Mouse (Mus musculus): ENCODE measurements at regions not wholly inside any gene's neighbourhood (a gene's known extent, or its start where the extent isn't known, plus 50 kb on each side); places are given as distances from the start of the nearest gene placed in this dataset.

DNA sequence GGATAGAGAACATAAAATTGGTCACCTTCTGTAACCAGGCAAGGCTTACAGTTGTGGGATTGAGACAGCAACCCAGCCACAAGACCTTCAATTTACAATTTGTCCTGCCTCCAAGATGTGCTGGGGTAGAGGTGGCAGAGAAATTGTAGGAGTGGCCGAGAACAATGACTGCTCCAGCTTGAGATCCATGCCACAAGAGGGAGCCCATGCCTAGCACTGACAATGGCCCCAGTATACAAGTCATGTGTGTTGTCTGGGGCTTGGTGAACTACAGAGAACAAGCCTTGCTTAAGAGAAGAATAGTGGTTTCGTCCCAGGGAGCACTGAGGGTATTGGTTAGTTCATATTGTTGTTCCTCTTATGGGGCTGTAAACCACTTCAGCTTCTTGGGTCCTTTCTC is 146.6 kb upstream of the Sel1l start:
- in situ Hi-C loops (cut with MboI, MseI), result no loop called here

DNA sequence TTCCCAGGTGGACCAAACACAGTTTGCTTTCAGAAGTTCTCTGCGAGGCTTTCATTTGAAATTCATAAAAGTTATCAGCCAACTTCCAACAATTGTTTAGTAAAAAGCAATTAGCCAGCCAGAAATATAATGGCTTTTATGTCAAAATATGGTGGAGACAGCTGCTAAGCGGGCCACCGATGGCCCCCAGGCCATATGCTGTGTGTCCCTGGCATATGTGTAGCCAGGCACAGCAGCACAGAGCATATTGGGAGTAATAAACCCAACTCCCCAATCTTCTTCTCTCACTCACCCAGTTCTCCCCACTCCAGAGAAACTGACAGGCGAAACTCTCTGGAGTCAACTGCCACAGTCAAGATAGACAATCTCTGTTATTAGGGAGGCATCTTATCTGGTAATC is 137.5 kb upstream of the Sel1l start:
- in situ Hi-C loops (cut with MboI, MseI), result no loop called here

DNA sequence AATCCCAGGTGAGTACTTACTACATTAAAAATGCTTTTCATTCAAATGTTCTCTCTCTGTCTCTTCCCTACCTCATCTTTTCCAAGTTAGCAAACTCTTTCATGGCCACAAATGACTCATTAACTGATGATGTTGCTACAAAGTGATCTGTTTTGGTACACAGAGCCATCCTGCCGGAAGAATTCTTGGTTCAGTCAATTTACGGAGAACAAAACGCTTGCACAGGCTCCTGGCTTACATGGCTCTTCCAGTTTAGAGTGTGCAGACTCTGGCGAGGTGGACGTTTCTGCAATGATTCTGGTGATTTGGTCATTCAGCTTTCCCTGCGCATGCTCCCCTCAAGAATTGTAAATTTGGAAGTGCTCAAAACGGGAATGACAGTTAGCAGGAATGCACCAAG is 131.4 kb upstream of the Sel1l start:
- in situ Hi-C loops (cut with MboI, MseI), result no loop called here

DNA sequence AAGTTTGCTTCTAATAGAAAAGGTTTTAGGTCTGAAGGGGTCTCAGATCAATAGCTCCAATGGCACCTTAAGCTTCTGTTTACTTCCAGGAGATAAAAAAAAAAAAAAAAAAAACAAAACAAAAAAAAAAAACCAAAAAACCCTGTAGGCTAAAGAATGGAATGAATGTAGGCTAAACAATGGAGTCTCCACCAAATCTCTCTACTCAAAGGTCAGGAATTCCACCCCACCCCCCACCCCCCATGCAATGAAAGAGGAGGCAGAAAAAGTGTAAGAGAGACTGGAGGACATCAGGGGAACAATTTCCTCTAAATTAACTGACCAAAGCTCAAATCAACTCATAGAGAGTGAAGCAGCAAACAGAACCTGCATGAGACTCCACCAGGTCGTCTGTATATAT is 122.1 kb upstream of the Sel1l start:
- in situ Hi-C loops (cut with MboI, MseI), result loop anchor here (10.0 kb wide), 1 partner anchor 506 kb away; no protein-coding TSS in a partner anchor

DNA sequence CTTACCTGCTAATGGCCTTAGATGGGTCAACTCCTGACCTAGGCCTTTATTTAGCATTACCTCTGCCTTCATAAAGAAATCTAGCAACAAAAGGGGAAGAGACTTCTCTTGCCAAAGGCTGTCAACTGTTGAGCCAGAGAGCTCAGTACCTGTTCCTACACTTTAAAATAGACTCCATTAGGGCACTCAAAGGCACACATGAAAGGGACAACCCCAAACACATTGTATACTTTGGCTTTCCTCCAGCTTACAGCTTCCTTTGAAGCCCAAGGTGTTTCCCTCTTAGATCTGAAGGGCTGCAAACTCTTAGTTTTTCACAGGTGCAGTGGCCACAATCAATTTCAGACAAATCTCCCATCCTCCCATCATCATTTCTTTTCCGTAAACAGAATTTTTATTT is 117.0 kb upstream of the Sel1l start:
- in situ Hi-C loops (cut with MboI, MseI), result no loop called here

DNA sequence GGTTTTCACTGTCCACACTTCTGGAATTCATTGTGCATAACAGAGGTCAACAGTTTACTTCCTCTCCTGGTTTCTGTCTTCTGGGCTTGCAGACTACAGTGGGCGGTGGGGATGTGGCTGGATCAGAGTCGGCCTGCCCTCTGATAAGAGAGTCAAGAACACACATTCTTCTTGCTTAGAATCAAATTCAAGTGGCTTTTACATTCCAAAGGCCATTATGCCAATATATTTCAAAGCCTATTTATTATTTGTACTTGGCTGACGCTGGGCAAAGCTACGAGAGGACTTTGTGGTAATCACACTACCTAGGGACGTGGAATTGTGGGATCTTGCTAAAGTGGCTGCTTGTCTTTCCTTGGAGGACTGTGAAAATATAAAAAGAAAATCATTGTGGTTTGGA is 114.3 kb upstream of the Sel1l start:
- in situ Hi-C loops (cut with MboI, MseI), result no loop called here

DNA sequence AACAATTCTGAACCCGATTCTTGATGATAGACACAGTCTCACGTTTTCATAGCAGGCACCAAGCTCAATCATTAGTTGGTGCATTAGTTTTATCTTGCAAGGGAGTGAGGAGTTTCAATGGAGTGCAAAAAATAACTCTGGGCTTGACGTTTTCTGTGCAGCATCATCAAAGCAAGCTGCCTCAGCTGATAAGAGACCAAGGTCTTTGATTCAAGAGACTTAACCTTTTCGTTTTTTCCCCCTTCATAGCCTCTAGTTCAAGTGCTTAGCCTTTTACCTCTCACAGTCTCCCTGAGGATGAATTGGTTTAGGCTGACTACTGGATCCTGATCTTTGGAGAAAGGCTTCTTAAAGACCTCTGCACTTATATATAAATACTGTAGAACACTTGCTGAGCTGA is 109.1 kb upstream of the Sel1l start:
- in situ Hi-C loops (cut with MboI, MseI), result no loop called here

DNA sequence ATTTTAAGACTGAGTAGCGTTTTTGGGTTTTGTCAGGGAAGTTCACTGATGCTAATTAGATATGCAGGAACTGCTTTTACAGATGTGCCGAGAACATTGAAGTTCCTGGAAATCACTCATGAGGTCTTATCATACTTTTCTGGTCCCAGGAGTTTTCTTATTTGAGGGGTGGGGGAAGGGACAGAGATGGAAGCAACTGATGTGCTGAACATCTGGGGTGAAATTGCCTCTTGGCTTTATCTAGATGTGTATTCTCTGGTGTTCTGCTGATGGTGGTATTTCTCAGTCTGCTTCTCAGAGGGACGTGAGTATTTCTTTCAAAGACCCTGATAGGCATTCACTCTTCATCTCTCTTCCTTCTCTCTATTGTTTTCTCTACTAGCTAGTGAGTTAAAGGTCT is 107.5 kb upstream of the Sel1l start:
- in situ Hi-C loops (cut with MboI, MseI), result no loop called here

DNA sequence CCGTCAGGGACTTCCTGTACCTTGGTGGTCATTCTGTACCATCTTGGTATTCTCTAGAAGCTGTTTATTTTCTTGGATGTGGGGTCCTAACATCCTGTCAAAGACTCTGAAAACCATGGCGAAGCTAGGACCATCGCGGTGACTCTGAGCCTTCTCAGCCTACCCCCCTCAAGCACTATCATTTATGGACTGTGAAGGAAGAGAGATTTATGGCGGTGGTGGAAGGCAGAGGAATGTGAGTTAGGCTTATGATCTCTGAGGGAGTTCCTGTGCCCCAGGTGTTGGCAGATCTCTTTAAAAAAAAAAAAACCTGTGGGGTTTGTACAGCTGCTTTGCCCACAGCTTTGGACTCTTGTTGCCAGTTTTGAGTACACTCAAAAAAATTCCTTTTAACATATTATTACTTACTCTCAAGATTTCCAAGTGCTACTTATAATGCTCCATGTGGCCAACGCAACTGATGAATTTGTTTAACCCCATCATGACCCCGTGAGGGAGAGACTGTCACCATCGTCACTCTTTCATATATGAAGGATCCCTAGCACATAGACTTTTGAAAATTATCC is 99.7 kb upstream of the Sel1l start:
- in situ Hi-C loops (cut with MboI, MseI), result no loop called here

DNA sequence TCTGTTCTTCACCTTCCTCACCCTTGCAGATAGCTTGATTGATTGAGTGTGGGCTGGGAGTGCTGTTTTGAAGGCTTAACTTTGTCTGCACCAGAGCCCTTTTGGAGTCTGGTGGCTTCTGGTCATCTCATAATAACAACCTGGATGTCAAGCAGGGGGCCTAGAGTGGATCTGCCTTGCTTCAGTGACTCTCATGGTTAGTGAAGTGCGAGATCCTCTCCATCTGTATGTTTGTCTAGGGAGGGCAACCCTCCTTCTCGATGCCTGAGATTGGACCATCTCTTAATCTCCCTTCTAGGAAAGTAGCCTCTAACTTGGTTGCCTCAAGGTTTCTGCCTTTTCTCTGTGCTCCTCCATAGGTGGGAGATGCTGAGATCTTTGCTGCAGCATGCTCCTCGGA is 99.0 kb upstream of the Sel1l start:
- in situ Hi-C loops (cut with MboI, MseI), result no loop called here

DNA sequence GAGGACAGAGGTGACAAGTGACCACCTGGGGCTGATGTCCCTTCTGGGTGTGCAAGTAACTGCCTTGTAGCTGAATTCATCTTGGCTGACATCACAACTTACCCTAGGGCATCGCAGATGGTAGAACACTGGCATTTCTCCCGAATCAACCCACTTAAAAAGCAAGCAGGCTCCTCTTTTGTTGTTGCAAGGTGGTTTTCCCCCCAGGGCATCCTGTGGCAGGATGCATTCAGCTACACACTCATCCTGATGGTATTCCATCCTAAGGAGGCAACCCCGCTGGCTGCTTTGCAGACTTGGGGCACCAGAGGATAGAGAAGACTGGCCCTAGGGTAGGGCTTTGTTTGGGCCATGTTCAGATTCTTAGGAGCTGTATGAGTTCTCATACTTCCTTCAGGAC is 97.6 kb upstream of the Sel1l start:
- in situ Hi-C loops (cut with MboI, MseI), result no loop called here

DNA sequence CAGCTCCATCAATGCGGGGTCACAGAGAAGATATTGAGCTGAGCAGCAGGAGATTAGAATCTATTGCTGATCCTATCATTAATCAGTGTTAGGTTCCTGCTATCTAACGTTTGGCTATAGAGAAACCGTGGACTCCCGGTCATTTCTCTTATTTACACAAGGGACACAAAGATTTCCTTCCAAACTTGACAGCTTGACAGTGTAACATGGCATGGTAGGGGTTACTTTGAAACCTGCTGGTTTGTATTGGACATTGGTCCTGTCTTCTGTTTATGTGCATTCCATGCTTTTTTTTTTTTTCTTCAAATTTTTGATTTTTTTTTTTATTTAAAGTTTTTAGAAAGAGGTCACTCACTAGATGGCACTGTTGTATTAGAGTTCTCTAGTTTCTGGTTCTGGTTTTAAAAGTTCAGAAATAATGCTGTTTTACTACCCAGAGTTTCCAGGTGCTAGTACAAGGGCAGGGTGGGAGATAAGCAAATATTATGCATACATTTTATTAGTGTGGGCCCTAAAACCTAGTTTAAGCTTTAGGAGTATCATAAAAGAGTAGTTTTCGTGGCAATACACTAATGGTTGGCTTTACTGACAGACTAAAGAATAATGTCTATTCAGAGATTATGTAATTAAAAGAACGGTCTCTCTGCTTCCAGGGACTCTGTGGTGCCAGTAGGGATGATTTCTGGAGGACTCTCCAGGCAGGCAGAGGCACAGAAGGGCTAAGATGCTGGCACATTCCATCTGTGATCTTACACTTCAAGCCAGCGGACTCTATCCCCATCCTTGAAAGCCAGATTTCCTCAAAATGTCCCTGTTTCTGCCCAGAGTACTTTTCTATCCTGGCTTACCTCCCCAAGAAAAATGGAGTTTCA is 83.8 kb upstream of the Sel1l start:
- in situ Hi-C loops (cut with MboI, MseI), result no loop called here

DNA sequence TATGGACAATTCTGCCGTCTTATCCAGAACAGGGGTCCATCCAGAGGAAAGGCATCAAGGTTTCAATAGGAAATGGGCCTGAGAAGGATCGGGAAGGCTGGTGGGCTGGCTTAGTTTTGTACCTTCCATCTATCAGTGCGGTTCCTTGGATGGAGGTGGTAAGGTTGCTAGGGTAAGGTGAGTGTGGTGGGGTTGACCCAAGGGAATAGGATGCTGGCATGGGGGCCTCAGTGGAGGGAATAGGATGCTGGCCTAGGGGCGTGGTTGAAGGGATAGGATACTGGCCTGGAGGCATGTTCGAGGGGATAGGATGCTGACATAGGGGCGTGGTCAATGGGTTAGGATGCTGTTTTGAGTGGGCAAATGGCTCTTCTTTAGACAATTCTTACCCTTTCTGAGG is 82.6 kb upstream of the Sel1l start:
- in situ Hi-C loops (cut with MboI, MseI), result no loop called here

DNA sequence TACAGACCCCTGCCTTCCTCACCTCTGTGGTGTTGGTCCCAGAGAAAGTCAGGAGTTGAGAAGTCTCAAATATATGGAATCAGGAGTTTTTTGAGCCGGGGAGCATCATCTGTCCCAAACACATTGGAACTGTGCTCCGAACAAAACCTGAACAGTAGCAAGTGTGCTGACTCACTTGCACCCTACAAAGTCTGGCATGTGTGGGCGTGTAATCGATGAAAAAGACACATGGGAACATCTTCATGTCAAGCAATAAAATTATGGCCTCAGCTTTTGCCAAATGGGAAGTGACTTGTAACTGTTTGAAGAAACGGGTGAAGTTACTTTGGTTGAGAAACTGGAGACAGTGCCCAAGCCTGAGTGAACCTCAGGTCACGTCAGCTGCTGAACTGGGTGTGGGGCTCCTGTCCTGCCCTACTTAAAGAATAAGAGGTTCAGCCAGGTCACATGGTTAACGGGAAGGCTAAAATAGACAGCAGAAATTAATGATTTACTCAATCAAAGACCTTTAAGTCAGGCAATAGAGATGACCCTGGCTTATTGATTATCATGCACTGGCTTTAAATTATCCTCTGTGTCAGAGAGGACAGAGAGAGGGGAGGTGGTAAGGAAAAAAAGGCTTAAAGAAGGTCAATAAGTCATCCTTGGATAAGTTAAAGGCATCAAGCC is 80.6 kb upstream of the Sel1l start:
- in situ Hi-C loops (cut with MboI, MseI), result no loop called here

DNA sequence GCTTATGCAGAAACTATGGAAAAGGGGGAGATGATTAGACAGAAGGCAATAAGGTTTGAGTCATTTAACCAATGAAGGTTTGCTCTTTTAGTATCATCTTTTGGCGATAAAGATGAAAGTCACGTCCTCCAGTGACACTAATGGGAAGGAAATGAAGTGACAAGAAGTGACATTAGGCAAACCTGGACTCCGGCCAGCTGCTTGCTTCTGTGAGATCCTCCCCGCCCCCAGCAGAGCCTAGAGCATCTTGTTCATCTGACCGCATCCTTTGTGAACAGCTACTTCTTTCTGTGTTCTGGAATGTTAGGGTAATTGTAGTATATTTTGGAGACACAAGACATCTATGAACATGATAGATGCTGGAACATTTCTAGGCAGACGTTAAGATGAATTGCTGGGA is 78.6 kb upstream of the Sel1l start:
- in situ Hi-C loops (cut with MboI, MseI), result no loop called here

DNA sequence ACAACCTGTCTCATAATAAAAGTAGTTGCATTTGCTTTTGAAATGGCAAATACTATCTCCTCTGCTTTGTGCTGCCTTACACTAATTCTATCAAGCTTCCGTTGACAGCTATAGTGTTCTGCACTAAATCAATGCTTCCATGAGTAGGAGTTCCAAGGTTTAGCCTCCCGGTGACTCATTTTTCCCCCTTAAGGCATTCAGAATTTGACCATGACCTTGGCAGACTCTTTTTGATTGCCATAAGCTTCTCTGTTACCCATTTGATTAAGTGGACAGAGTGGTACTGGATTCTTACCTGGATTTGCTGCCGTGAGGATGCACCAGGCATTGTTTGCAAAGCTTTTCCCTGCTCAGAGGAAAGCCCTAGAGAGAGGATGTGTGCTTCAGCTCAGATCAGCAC is 66.5 kb upstream of the Sel1l start:
- in situ Hi-C loops (cut with MboI, MseI), result no loop called here

DNA sequence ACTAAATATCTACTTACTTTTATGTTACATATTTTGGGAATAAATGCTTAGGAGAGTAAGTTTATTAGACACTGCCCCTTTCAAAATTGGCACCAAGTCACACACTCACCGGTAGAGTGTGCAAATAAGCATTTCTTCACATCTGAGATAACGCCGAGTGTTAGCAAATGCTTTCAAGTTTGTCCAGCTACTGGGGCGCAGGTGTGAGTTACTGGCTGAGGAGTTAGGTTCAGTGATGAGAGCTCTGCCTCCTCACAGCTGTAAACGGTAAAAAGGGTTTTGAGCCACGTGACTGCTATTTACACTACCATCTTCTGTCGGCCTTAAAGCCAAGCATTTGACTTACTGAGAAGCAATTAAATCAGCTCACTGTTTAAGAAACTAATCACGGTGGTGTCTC is 61.6 kb upstream of the Sel1l start:
- in situ Hi-C loops (cut with MboI, MseI), result no loop called here
